Mouse (Mus musculus) urinary bladder, postnatal 25 days (tissue): ENCODE results near the gene Cars.

Source experiments
- DNase-seq: peaks from one replicate; pipeline ENCODE4 v3.0.0; 2022; ENCODE audit warnings: low spot score

Cars gene

DNA sequence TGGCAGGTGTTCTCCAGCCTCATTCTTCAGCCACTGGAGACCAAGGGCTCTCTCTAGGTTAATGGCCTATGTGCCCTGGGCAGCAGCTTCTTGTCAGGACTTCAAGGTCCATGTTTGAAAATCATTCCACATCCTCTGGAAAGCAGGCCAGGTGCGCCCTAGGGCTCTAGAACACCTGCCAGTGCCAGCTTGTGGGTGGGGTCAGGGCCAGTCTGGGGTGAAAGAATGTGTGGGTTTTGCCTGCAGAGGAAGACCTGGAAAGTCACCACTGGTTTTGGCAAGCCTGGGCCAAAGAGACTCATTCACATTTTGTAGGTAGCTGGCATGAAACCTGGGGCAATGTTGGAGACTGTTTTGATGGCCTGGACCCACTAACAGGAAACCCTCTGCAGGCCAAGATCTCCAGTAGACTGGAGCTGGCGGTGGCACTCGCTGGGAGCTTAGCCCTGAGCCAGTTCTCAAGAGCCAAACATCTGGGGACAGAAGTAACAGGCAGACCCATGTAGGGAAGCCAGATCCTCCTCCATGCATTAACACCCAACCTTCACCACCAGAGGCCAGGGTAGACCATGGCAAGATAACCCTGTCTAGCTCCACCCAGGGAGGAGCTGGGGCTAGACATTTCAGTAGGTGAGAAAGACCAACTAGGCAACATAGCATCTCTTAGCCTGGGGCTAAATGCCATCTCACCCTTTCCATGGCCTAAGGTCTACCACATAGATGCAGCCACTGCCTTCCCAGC lies 89.1 kb downstream of the Cars start:
- no peak for DNase-seq

DNA sequence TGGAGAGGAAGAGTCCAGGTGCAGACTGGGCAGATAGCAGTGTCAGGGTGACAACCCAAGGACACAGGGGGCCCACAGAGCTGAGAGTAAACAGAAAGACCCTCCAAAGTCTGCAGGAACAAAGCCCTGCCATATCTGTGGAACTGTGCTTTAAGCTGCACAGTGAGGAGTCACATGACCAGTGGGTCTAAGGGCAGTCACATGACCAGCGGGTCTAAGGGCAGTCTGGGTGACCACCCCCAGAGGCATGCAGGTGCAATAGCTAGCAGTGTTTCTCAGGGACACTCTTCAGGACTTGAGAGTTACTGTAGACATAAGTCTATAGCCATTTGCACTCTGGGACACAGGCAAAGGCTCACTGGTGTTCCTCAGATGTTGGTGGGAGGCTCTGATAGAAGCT lies 90.3 kb downstream of the Cars start:
- no peak for DNase-seq
